Mouse (Mus musculus): ENCODE measurements at regions not wholly inside any gene's neighbourhood (a gene's known extent, or its start where the extent isn't known, plus 50 kb on each side); places are given as distances from the start of the nearest gene placed in this dataset.

- H3K27me3 ChIP-seq (ENCODE audit: control insufficient read depth, insufficient read depth, low read length): no peaks in the 10 kb centered on the region
- TF ChIP-seq POLR2A (IDR thresholded peaks at IDR 0.05; ENCODE audit: low read depth, low read length) (no peak), CTCF (IDR thresholded peaks at IDR 0.05; ENCODE audit: extremely low read depth, insufficient read depth, insufficient read length, insufficient replicate concordance) (no peak)
- WGBS: 86% methylated on average over 7 of the region's 7 CpGs
Observed at GRCm38 (mm10) chr15:62482357-62482756, 1362.6 kb downstream of the Gsdmc2 start.

GRCm38 (mm10) chr15:62477779-62478178 lies 1367.2 kb downstream of the Gsdmc2 start:
- no peaks in the 10 kb centered on the region for H3K36me3 ChIP-seq (ENCODE audit: control insufficient read depth, insufficient read depth, low read length)
- H3K27me3 ChIP-seq (ENCODE audit: control insufficient read depth, insufficient read depth, low read length): no peaks in the 10 kb centered on the region
- whole genome bisulfite sequencing: 89% methylated on average over 2 of the region's 2 CpGs
- H3K27ac ChIP-seq (ENCODE audit: insufficient read depth, low read length): no peak overlapping the region
- H3K4me3 ChIP-seq (ENCODE audit: extremely low read depth, insufficient read depth, insufficient read length): no peak overlapping the region
- H3K4me1 ChIP-seq (ENCODE audit: control insufficient read depth, insufficient read depth, insufficient read length): no peaks in the 10 kb centered on the region
- TF ChIP-seq POLR2A (IDR thresholded peaks at IDR 0.05; ENCODE audit: low read depth, low read length): no peak
- TF ChIP-seq CTCF (IDR thresholded peaks at IDR 0.05; ENCODE audit: extremely low read depth, insufficient read depth, insufficient read length, insufficient replicate concordance): no peak
- DNase-seq (ENCODE audit: low read depth in 1 of 2, low spot score in 2 of 2): no peak

More at GRCm38 (mm10) chr15:62482357-62482756, 1362.6 kb downstream of the Gsdmc2 start:
- no peak for DNase-seq (ENCODE audit: low read depth in 1 of 2, low spot score in 2 of 2)
- no peak overlapping the region for H3K27ac ChIP-seq (ENCODE audit: insufficient read depth, low read length)
- H3K4me3 ChIP-seq (ENCODE audit: extremely low read depth, insufficient read depth, insufficient read length): no peak overlapping the region
- H3K36me3 ChIP-seq (ENCODE audit: control insufficient read depth, insufficient read depth, low read length): no peaks in the 10 kb centered on the region
- H3K4me1 ChIP-seq (ENCODE audit: control insufficient read depth, insufficient read depth, insufficient read length): peaks cover 4% of the 10 kb centered on the region; the same call in 1 of the 2 replicates

DNA sequence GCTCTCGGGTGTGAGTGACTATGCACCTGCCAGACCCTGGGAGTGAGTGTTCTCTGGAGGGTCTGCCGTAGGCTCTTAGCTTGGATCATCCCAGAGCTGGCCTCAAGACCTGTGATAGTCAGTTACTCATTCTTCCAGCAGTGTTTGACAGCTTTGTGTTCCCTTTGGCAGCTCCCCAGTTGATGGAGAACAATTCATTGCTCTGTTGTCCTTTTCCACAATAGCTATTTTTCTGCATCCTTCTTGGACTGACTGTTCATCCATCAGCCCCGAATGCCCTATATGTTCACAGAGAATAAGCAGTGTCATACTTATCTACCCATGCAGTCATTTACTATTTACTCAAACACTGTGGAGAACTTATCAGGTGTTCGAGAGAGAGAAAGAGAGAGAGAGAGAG lies 1368.5 kb downstream of the Gsdmc2 start:
- no peaks in the 10 kb centered on the region for H3K27me3 ChIP-seq (ENCODE audit: control insufficient read depth, insufficient read depth, low read length)
- no peak for TF ChIP-seq CTCF (IDR thresholded peaks at IDR 0.05; ENCODE audit: extremely low read depth, insufficient read depth, insufficient read length, insufficient replicate concordance)
- no peak for TF ChIP-seq POLR2A (IDR thresholded peaks at IDR 0.05; ENCODE audit: low read depth, low read length)
- DNase-seq (ENCODE audit: low read depth in 1 of 2, low spot score in 2 of 2): no peak
- H3K4me3 ChIP-seq (ENCODE audit: extremely low read depth, insufficient read depth, insufficient read length): no peak overlapping the region
- no peaks in the 10 kb centered on the region for H3K36me3 ChIP-seq (ENCODE audit: control insufficient read depth, insufficient read depth, low read length)
- no peak overlapping the region for H3K27ac ChIP-seq (ENCODE audit: insufficient read depth, low read length)
- H3K4me1 ChIP-seq (ENCODE audit: control insufficient read depth, insufficient read depth, insufficient read length): no peaks in the 10 kb centered on the region
- WGBS: 87% methylated on average over 4 of the region's 4 CpGs

GRCm38 (mm10) chr15:62470683-62471331 lies 1374.2 kb downstream of the Gsdmc2 start:
- no peak for DNase-seq (ENCODE audit: low read depth in 1 of 2, low spot score in 2 of 2)
- Histone ChIP-seq H3K4me3 (ENCODE audit: extremely low read depth, insufficient read depth, insufficient read length) (no peak overlapping the region), H3K36me3 (ENCODE audit: control insufficient read depth, insufficient read depth, low read length) (no peaks in the 10 kb centered on the region), H3K4me1 (ENCODE audit: control insufficient read depth, insufficient read depth, insufficient read length) (no peaks in the 10 kb centered on the region), H3K27me3 (ENCODE audit: control insufficient read depth, insufficient read depth, low read length) (no peaks in the 10 kb centered on the region), H3K27ac (ENCODE audit: insufficient read depth, low read length) (no peak overlapping the region)
- TF ChIP-seq POLR2A (IDR thresholded peaks at IDR 0.05; ENCODE audit: low read depth, low read length) (no peak), CTCF (IDR thresholded peaks at IDR 0.05; ENCODE audit: extremely low read depth, insufficient read depth, insufficient read length, insufficient replicate concordance) (no peak)
- 90% methylated on average over 7 of the region's 7 CpGs for WGBS

DNA sequence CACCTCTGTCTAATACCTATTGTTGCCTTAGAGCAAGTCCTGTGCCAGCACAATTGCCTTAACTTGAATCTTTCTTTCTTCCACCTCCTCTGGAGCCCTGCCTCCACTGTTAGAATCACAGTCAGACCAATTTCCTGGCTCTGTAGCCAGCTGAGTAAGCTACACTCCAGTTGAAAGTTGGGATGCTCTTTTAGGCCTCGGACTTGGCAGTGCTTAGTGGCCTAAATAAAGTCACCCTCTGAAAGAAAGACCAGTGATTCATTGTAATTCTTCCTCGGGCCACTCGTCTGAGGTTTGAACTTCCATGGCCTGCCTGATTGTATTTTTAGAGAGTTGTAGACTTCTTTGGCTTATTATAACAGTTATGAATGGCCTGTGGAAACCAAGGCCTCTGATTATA lies 1376.9 kb downstream of the Gsdmc2 start:
- TF ChIP-seq CTCF (IDR thresholded peaks at IDR 0.05; ENCODE audit: extremely low read depth, insufficient read depth, insufficient read length, insufficient replicate concordance) (no peak), POLR2A (IDR thresholded peaks at IDR 0.05; ENCODE audit: low read depth, low read length) (no peak)
- WGBS: 84% methylated on average over 3 of the region's 3 CpGs
- no peaks in the 10 kb centered on the region for H3K36me3 ChIP-seq (ENCODE audit: control insufficient read depth, insufficient read depth, low read length)
- H3K4me1 ChIP-seq (ENCODE audit: control insufficient read depth, insufficient read depth, insufficient read length): no peaks in the 10 kb centered on the region
- H3K27ac ChIP-seq (ENCODE audit: insufficient read depth, low read length): no peak overlapping the region
- no peak for DNase-seq (ENCODE audit: low read depth in 1 of 2, low spot score in 2 of 2)
- no peak overlapping the region for H3K4me3 ChIP-seq (ENCODE audit: extremely low read depth, insufficient read depth, insufficient read length)
- no peaks in the 10 kb centered on the region for H3K27me3 ChIP-seq (ENCODE audit: control insufficient read depth, insufficient read depth, low read length)

DNA sequence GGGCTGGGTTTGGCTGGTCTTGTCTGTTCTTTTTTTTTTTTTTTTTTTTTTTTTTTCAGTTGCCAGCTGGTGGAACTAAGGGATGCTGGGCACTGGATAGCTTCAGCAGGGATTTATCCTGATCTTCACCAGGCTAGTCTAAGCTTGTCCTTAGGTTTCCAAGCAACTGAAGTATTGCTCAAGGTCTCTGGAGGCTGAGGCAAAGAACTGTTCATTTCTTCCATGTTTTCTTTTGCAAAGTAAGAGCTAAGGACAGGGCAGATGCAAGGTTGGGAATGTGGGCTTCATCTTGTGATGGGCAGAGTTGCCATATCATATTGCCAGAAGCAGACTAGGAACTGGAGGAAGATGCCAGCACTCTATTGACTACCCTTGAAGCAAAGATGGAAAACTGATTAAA lies 1378.1 kb downstream of the Gsdmc2 start:
- no peak for TF ChIP-seq CTCF (IDR thresholded peaks at IDR 0.05; ENCODE audit: extremely low read depth, insufficient read depth, insufficient read length, insufficient replicate concordance)
- TF ChIP-seq POLR2A (IDR thresholded peaks at IDR 0.05; ENCODE audit: low read depth, low read length): no peak
- Histone ChIP-seq H3K4me1 (ENCODE audit: control insufficient read depth, insufficient read depth, insufficient read length) (no peaks in the 10 kb centered on the region), H3K36me3 (ENCODE audit: control insufficient read depth, insufficient read depth, low read length) (no peaks in the 10 kb centered on the region), H3K27me3 (ENCODE audit: control insufficient read depth, insufficient read depth, low read length) (no peaks in the 10 kb centered on the region), H3K27ac (ENCODE audit: insufficient read depth, low read length) (no peak overlapping the region), H3K4me3 (ENCODE audit: extremely low read depth, insufficient read depth, insufficient read length) (no peak overlapping the region)
- no peak for DNase-seq (ENCODE audit: low read depth in 1 of 2, low spot score in 2 of 2)

- TF ChIP-seq CTCF (IDR thresholded peaks at IDR 0.05; ENCODE audit: extremely low read depth, insufficient read depth, insufficient read length, insufficient replicate concordance) (no peak), POLR2A (IDR thresholded peaks at IDR 0.05; ENCODE audit: low read depth, low read length) (no peak)
- H3K4me1 ChIP-seq (ENCODE audit: control insufficient read depth, insufficient read depth, insufficient read length): no peaks in the 10 kb centered on the region
- no peaks in the 10 kb centered on the region for H3K27me3 ChIP-seq (ENCODE audit: control insufficient read depth, insufficient read depth, low read length)
- 89% methylated on average over 6 of the region's 6 CpGs for WGBS
- no peak overlapping the region for H3K4me3 ChIP-seq (ENCODE audit: extremely low read depth, insufficient read depth, insufficient read length)
- H3K27ac ChIP-seq (ENCODE audit: insufficient read depth, low read length): no peak overlapping the region
- H3K36me3 ChIP-seq (ENCODE audit: control insufficient read depth, insufficient read depth, low read length): no peaks in the 10 kb centered on the region
- DNase-seq (ENCODE audit: low read depth in 1 of 2, low spot score in 2 of 2): no peak
Observed at GRCm38 (mm10) chr15:62465026-62465839, 1379.7 kb downstream of the Gsdmc2 start.

All from spleen, adult 2 months (tissue).